Comparison of ENCODE assay signal across 9 mouse cellular contexts in genomic region chr2:20722165-20722991, GRCm38 (mm10).
DNase-seq lines count a peak whose midpoint lies in the region; ATAC-seq and TF ChIP-seq lines count a peak whose summit lies in the region.
"Had no signal": no experiment of that assay in that cellular context is flagged by ENCODE, and none has a peak within 500 bp of the region (broad histone marks: within the 10 kb centered on the region; RNA-seq: fewer than 3 reads in every experiment).

No protein-coding gene starts in this region.

- H3K27ac ChIP-seq in limb, embryonic 14.5 days (replicated peaks; ENCODE audit: low read depth, low read length) = peak overlapping the region; percentile 48

- peak; percentile 31 for DNase-seq in adrenal gland, postnatal 10 days
- DNase-seq in adrenal gland, adult 18-20 months (ENCODE audit: low spot score in 2 of 2) = no peak
- peak; percentile 44 for DNase-seq in brain, adult 2 months (ENCODE audit: low read depth, low spot score)
- DNase-seq in heart, adult 8-10 months (ENCODE audit: low spot score) = peak; percentile 49
- DNase-seq in limb, embryonic 14.5 days (ENCODE audit: low spot score) = no peak
- DNase-seq in skeletal muscle tissue, adult 2 months (ENCODE audit: low read depth, low spot score) = peak; percentile 25
- no peak for DNase-seq in thymus, postnatal 14 days
- DNase-seq in spleen, postnatal 10 days (ENCODE audit: low spot score in 2 of 2) = no peak

- peak overlapping the region; percentile 38; the same call in 1 of the 2 replicates for H3K9ac ChIP-seq in limb, embryonic 14.5 days (ENCODE audit: low read depth, low read length, severe bottlenecking)

- peak overlapping the region; percentile 9 for H3K4me3 ChIP-seq in limb, embryonic 14.5 days (replicated peaks; ENCODE audit: low read length)
- H3K4me3 ChIP-seq: erythroblast, embryonic 14.5 days had no signal

- peak overlapping the region; percentile 30 for H3K4me2 ChIP-seq in limb, embryonic 14.5 days (replicated peaks; ENCODE audit: low read depth, low read length, severe bottlenecking)

- no peaks in the 10 kb centered on the region for H3K36me3 ChIP-seq in limb, embryonic 14.5 days (ENCODE audit: control insufficient read depth, insufficient read depth, low read length)

- 0 out of 2 replicates have a peak, but pooled peaks cover 2% of the 10 kb centered on the region for H3K4me1 ChIP-seq in limb, embryonic 14.5 days (ENCODE audit: control insufficient read depth, insufficient read depth, low read length)

- H3K9me3 ChIP-seq in limb, embryonic 14.5 days (ENCODE audit: control insufficient read depth, low read length) = no peaks in the 10 kb centered on the region

- TF ChIP-seq POLR2A in limb, embryonic 14.5 days (IDR thresholded peaks at IDR 0.05; ENCODE audit: borderline replicate concordance, extremely low read depth, insufficient read depth, insufficient read length) = no peak

- WGBS in limb, embryonic 14.5 days = 15% methylated on average over 15 of the region's 15 CpGs

- peak; percentile 24; the same call in 1 of the 2 replicates for ATAC-seq in limb, embryonic 14.5 days (ENCODE audit: low FRiP score, low read depth)

- H3K27me3 ChIP-seq in limb, embryonic 14.5 days (ENCODE audit: control insufficient read depth, insufficient read depth, low read length) = no peaks in the 10 kb centered on the region

Comparison
In these comparisons a context has a peak if more than half of its experiments do, and no peak if none do; other contexts are left out.
1. DNase-seq: peak in adrenal gland, postnatal 10 days (single experiment), brain, adult 2 months (single experiment), heart, adult 8-10 months (single experiment) and skeletal muscle tissue, adult 2 months (single experiment); none in adrenal gland, adult 18-20 months (0 of 2), limb, embryonic 14.5 days (single experiment), thymus, postnatal 14 days (single experiment) and spleen, postnatal 10 days (0 of 2).